Mouse (Mus musculus): Measurements from ENCODE around the gene Lyg1. TPM values are rescaled to one million over a fixed set of nuclear protein-coding genes. Genes with fewer than 3 reads are reported as not detected.
A peak's percentile ranks its signal among the peaks of the same experiment; 100 is the strongest.
"Not testable (repeated sequence)": the region's sequence is repeated elsewhere in the genome, so short reads cannot be mapped to it uniquely, and the experiment has no call there.

The Lyg1 gene
- polyA plus RNA-seq, 1 experiment = not detected

DNA sequence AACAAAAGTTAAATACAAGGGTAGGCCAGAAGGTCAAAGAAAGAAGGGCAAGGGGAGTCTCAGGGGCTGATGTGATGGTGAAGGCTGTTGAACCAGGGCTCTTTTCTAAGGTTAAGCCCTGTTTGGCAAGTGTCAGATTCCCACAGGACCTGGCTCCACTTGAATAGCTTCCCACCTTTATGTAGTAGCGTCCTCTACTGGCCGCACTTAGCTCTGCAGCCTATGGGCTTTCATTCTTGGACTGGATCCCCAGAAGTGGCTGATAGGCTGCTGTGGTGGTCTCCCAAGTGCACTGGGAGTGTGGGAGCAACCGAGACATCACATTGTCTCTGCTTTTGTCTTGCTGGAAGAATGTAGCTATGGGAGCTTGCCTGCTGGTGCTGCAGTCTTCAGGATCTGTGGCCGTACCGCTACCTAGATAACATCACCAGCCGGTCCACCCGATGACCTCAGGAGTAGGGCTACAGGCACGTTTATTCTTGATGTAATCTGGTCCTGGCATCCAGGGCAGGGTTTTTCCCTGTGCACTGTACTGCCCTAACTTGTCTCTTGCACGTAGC lies 28.3 kb upstream of the Lyg1 start:
- H3K9me3 ChIP-seq (replicated peaks; ENCODE audit: control insufficient read depth, insufficient read depth, low read length, poor library complexity, severe bottlenecking) = no peaks in the 10 kb centered on the region
- H3K36me3 ChIP-seq (ENCODE audit: control insufficient read depth, insufficient read depth, low read length, poor library complexity, severe bottlenecking) = peaks cover 27% of the 10 kb centered on the region
- no peak overlapping the region for H3K4me3 ChIP-seq (ENCODE audit: low read depth, low read length)
- no peaks in the 10 kb centered on the region for H3K27me3 ChIP-seq (ENCODE audit: control insufficient read depth, insufficient read depth, low read length, poor library complexity, severe bottlenecking)
- H3K9ac ChIP-seq (ENCODE audit: low read depth, poor library complexity, severe bottlenecking) = no peak overlapping the region
- peak; percentile 78 for TF ChIP-seq CTCF (IDR thresholded peaks at IDR 0.05; ENCODE audit: low read depth, low read length)
- TF ChIP-seq EP300 (IDR thresholded peaks at IDR 0.05; ENCODE audit: insufficient read depth, low read depth, low read length) = no peak
- H3K4me1 ChIP-seq (ENCODE audit: control insufficient read depth, insufficient read depth, low read length) = no peaks in the 10 kb centered on the region
- no peak overlapping the region for H3K27ac ChIP-seq (ENCODE audit: insufficient read depth, low read length)

GRCm38 (mm10) chr1:37984326-37984725 lies 26.8 kb upstream of the Lyg1 start:
- Histone ChIP-seq H3K36me3 (ENCODE audit: control insufficient read depth, insufficient read depth, low read length, poor library complexity, severe bottlenecking) (peaks cover 14% of the 10 kb centered on the region), H3K9me3 (replicated peaks; ENCODE audit: control insufficient read depth, insufficient read depth, low read length, poor library complexity, severe bottlenecking) (no peaks in the 10 kb centered on the region)

GRCm38 (mm10) chr1:37977303-37977702 lies 19.7 kb upstream of the Lyg1 start:
- H3K27me3 ChIP-seq (ENCODE audit: control insufficient read depth, insufficient read depth, low read length, poor library complexity, severe bottlenecking) = no peaks in the 10 kb centered on the region
- no peaks in the 10 kb centered on the region for H3K4me1 ChIP-seq (ENCODE audit: control insufficient read depth, insufficient read depth, low read length)
- no peak overlapping the region for H3K4me3 ChIP-seq (ENCODE audit: low read depth, low read length)
- no peaks in the 10 kb centered on the region for H3K9me3 ChIP-seq (replicated peaks; ENCODE audit: control insufficient read depth, insufficient read depth, low read length, poor library complexity, severe bottlenecking)
- H3K36me3 ChIP-seq (ENCODE audit: control insufficient read depth, insufficient read depth, low read length, poor library complexity, severe bottlenecking) = no peaks in the 10 kb centered on the region
- H3K27ac ChIP-seq (ENCODE audit: insufficient read depth, low read length) = no peak overlapping the region
- TF ChIP-seq CTCF (IDR thresholded peaks at IDR 0.05; ENCODE audit: low read depth, low read length) = no peak
- no peak for TF ChIP-seq EP300 (IDR thresholded peaks at IDR 0.05; ENCODE audit: insufficient read depth, low read depth, low read length)
- TF ChIP-seq POLR2A (IDR thresholded peaks at IDR 0.05; ENCODE audit: insufficient read depth, low read length) = no peak
- H3K9ac ChIP-seq (ENCODE audit: low read depth, poor library complexity, severe bottlenecking) = no peak overlapping the region

More at GRCm38 (mm10) chr1:37984326-37984725, 26.8 kb upstream of the Lyg1 start:
- TF ChIP-seq CTCF (IDR thresholded peaks at IDR 0.05; ENCODE audit: low read depth, low read length) (no peak), POLR2A (IDR thresholded peaks at IDR 0.05; ENCODE audit: insufficient read depth, low read length) (no peak), EP300 (IDR thresholded peaks at IDR 0.05; ENCODE audit: insufficient read depth, low read depth, low read length) (no peak)
- Histone ChIP-seq H3K4me3 (ENCODE audit: low read depth, low read length) (no peak overlapping the region), H3K27ac (ENCODE audit: insufficient read depth, low read length) (no peak overlapping the region), H3K9ac (ENCODE audit: low read depth, poor library complexity, severe bottlenecking) (no peak overlapping the region), H3K27me3 (ENCODE audit: control insufficient read depth, insufficient read depth, low read length, poor library complexity, severe bottlenecking) (no peaks in the 10 kb centered on the region), H3K4me1 (ENCODE audit: control insufficient read depth, insufficient read depth, low read length) (no peaks in the 10 kb centered on the region)

- not testable (repeated sequence) for H3K9ac ChIP-seq (ENCODE audit: low read depth, poor library complexity, severe bottlenecking); H3K4me3 ChIP-seq (ENCODE audit: low read depth, low read length); H3K9me3 ChIP-seq (replicated peaks; ENCODE audit: control insufficient read depth, insufficient read depth, low read length, poor library complexity, severe bottlenecking); H3K4me1 ChIP-seq (ENCODE audit: control insufficient read depth, insufficient read depth, low read length); H3K27me3 ChIP-seq (ENCODE audit: control insufficient read depth, insufficient read depth, low read length, poor library complexity, severe bottlenecking); H3K36me3 ChIP-seq (ENCODE audit: control insufficient read depth, insufficient read depth, low read length, poor library complexity, severe bottlenecking); H3K27ac ChIP-seq (ENCODE audit: insufficient read depth, low read length)
These were observed 19.1 kb upstream of the Lyg1 start for GRCm38 (mm10) chr1:37976666-37977065.

DNA sequence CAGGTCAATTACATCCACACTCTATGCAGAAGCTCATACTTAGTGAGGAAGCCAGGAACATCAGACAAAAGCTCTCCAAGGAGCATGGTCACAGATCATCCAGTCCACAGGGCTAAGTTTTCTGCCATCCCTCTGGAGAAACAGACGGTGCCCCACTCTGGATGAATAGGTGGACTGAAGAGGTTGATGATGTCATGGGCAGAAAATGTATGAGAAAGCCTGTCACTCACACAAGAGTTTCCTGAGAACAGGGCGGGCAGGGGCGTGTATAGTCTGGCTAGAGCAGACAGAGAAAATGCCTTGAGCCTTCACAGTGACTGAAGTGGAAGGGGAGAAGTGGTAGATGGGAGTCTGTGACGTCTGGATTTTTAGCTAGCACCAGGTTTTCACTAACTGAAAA lies 14.0 kb upstream of the Lyg1 start:
- Histone ChIP-seq H3K27ac (ENCODE audit: insufficient read depth, low read length) (no peak overlapping the region), H3K27me3 (ENCODE audit: control insufficient read depth, insufficient read depth, low read length, poor library complexity, severe bottlenecking) (no peaks in the 10 kb centered on the region), H3K4me1 (ENCODE audit: control insufficient read depth, insufficient read depth, low read length) (no peaks in the 10 kb centered on the region), H3K9me3 (replicated peaks; ENCODE audit: control insufficient read depth, insufficient read depth, low read length, poor library complexity, severe bottlenecking) (no peaks in the 10 kb centered on the region), H3K36me3 (ENCODE audit: control insufficient read depth, insufficient read depth, low read length, poor library complexity, severe bottlenecking) (no peaks in the 10 kb centered on the region), H3K9ac (ENCODE audit: low read depth, poor library complexity, severe bottlenecking) (no peak overlapping the region), H3K4me3 (ENCODE audit: low read depth, low read length) (no peak overlapping the region)
- TF ChIP-seq CTCF (IDR thresholded peaks at IDR 0.05; ENCODE audit: low read depth, low read length) (no peak), POLR2A (IDR thresholded peaks at IDR 0.05; ENCODE audit: insufficient read depth, low read length) (no peak), EP300 (IDR thresholded peaks at IDR 0.05; ENCODE audit: insufficient read depth, low read depth, low read length) (no peak)

DNA sequence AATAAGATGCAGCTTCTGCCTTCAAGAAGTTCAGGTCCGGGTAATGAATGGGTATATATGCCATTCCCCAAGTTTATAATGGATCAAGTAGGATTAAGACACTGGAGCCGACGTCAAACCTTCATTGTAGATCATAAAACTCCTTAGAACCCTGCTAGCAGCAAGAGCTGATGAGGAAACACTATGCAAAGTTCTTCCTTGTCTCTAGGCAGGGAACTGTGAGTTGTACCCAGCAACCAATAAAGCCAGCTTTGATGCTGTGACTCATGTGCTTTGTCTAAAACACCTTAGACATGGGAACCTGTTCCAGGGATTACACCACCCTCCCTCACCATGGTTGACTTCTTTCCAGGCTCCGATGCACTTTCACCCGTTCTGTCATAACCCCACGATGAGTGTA lies 11.2 kb upstream of the Lyg1 start:
- Histone ChIP-seq H3K27me3 (ENCODE audit: control insufficient read depth, insufficient read depth, low read length, poor library complexity, severe bottlenecking) (no peaks in the 10 kb centered on the region; the same call in 1 of the 2 replicates), H3K27ac (ENCODE audit: insufficient read depth, low read length) (no peak overlapping the region), H3K9me3 (replicated peaks; ENCODE audit: control insufficient read depth, insufficient read depth, low read length, poor library complexity, severe bottlenecking) (no peaks in the 10 kb centered on the region), H3K9ac (ENCODE audit: low read depth, poor library complexity, severe bottlenecking) (no peak overlapping the region), H3K4me3 (ENCODE audit: low read depth, low read length) (no peak overlapping the region), H3K4me1 (ENCODE audit: control insufficient read depth, insufficient read depth, low read length) (no peaks in the 10 kb centered on the region), H3K36me3 (ENCODE audit: control insufficient read depth, insufficient read depth, low read length, poor library complexity, severe bottlenecking) (no peaks in the 10 kb centered on the region)
- TF ChIP-seq CTCF (IDR thresholded peaks at IDR 0.05; ENCODE audit: low read depth, low read length) (no peak), EP300 (IDR thresholded peaks at IDR 0.05; ENCODE audit: insufficient read depth, low read depth, low read length) (no peak), POLR2A (IDR thresholded peaks at IDR 0.05; ENCODE audit: insufficient read depth, low read length) (no peak)

All from ES-Bruce4 (cell line).